Mouse (Mus musculus) gastrocnemius, adult 18-20 months (tissue): ENCODE results near the gene Tgfbrap1. TPM values are rescaled to one million over a fixed set of nuclear protein-coding genes. Genes with fewer than 3 reads are reported as not detected.
"Not testable (repeated sequence)": the region's sequence is repeated elsewhere in the genome, so short reads cannot be mapped to it uniquely, and the experiment has no call there.

Experiments
- DNase-seq: peaks from one replicate; pipeline ENCODE4 v3.0.0; 2021; ENCODE audit warnings: low spot score
- long read RNA-seq, 2 experiments: library from polyadenylated mRNA; stranded (forward); transcript quantifications; one replicate each; pipeline ENCODE4 v2.0.0; 2021
- total RNA-seq, 2 experiments: library from RNA; stranded (reverse); gene quantifications; 2 replicates each; pipeline ENCODE4 v1.2.3; 2021

Gene Tgfbrap1
- total RNA-seq: 10 to 100 TPM; 13.4 TPM
- long read RNA-seq, experiment 1, full-length matches to known transcripts: 17 of 28 reads
- long read RNA-seq, experiment 1, partial matches to known transcripts: 5 of 28 reads
- long read RNA-seq, experiment 1, other reads (novel, unspliced or antisense): 6 of 28 reads
- long read RNA-seq, experiment 2, full-length matches to known transcripts: 11 of 15 reads
- long read RNA-seq, experiment 2, partial matches to known transcripts: 2 of 15 reads
- long read RNA-seq, experiment 2, other reads (novel, unspliced or antisense): 2 of 15 reads

- DNase-seq: peak; percentile 90
These were observed at the start of gene Tgfbrap1, which contains the start of gene AI597479 for GRCm38 (mm10) chr1:43098031-43098984. TSS of gene Tgfbrap1 (minus strand) at chr1:43098637. TSS of gene AI597479 (plus strand) at chr1:43098710.

- DNase-seq: no peak
These were observed 49.0 kb upstream of the Tgfbrap1 start for GRCm38 (mm10) chr1:43147474-43147873.

- DNase-seq: no peak
These were observed 47.0 kb upstream of the Tgfbrap1 start for GRCm38 (mm10) chr1:43145388-43145787.

GRCm38 (mm10) chr1:43144338-43144906 lies 46.0 kb upstream of the Tgfbrap1 start:
- DNase-seq: no peak

- no peak for DNase-seq
These were observed 45.4 kb upstream of the Tgfbrap1 start for GRCm38 (mm10) chr1:43143791-43144190.

- DNase-seq: peak; percentile 12
These were observed 44.8 kb upstream of the Tgfbrap1 start for GRCm38 (mm10) chr1:43143284-43143683.

- no peak for DNase-seq
These were observed 44.4 kb upstream of the Tgfbrap1 start for GRCm38 (mm10) chr1:43142849-43143248.

- no peak for DNase-seq
These were observed 43.1 kb upstream of the Tgfbrap1 start for GRCm38 (mm10) chr1:43141555-43141961.

- peak; percentile 84 for DNase-seq
These were observed 41.3 kb upstream of the Tgfbrap1 start for GRCm38 (mm10) chr1:43139587-43140266.

- DNase-seq: no peak
These were observed 39.9 kb upstream of the Tgfbrap1 start for GRCm38 (mm10) chr1:43138268-43138812.

GRCm38 (mm10) chr1:43137334-43137733 lies 38.9 kb upstream of the Tgfbrap1 start:
- no peak for DNase-seq

- DNase-seq: not testable (repeated sequence)
These were observed 38.1 kb upstream of the Tgfbrap1 start for GRCm38 (mm10) chr1:43136488-43137029.

GRCm38 (mm10) chr1:43131591-43131990 lies 33.2 kb upstream of the Tgfbrap1 start:
- DNase-seq: no peak

- DNase-seq: no peak
These were observed 32.0 kb upstream of the Tgfbrap1 start for GRCm38 (mm10) chr1:43130219-43130981.

- no peak for DNase-seq
These were observed 29.6 kb upstream of the Tgfbrap1 start for GRCm38 (mm10) chr1:43127820-43128610.

GRCm38 (mm10) chr1:43127196-43127595 lies 28.8 kb upstream of the Tgfbrap1 start:
- no peak for DNase-seq

GRCm38 (mm10) chr1:43124726-43125125 lies 26.3 kb upstream of the Tgfbrap1 start:
- no peak for DNase-seq

GRCm38 (mm10) chr1:43122616-43123015 lies 24.2 kb upstream of the Tgfbrap1 start:
- DNase-seq: no peak

- DNase-seq: no peak
These were observed 22.5 kb upstream of the Tgfbrap1 start for GRCm38 (mm10) chr1:43120950-43121349.
